Mouse (Mus musculus) lung, postnatal 0 days (tissue): ENCODE results near the gene BC107364. TPM values are rescaled to one million over a fixed set of nuclear protein-coding genes. Genes with fewer than 3 reads are reported as not detected.
"Not testable (repeated sequence)": the region's sequence is repeated elsewhere in the genome, so short reads cannot be mapped to it uniquely, and the experiment has no call there.

Source experiments
- ATAC-seq: fragments of 200-750 bp; cut with Nextera tagmentation; 2 replicates; pipeline ENCODE4 v1.8.0; 2017; ENCODE audit warnings: moderate library complexity
- DNase-seq: peaks from one replicate; pipeline ENCODE4 v3.0.0-alpha.2; 2016; ENCODE audit warnings: low spot score
- H3K27ac ChIP-seq: fragments of 300-500 bp; sonication (generic); 2 replicates; pipeline ENCODE4 v1.5.1; 2014; ENCODE audit warnings: antibody characterized with exemption, mild to moderate bottlenecking, low read length, mixed read lengths
- H3K27me3 ChIP-seq: fragments of 300-500 bp; sonication (generic); replicated peaks from 2 replicates; pipeline ENCODE4 v1.6.1; 2014; ENCODE audit warnings: low read length, mixed read lengths; ENCODE audit not compliant: insufficient read depth
- H3K36me3 ChIP-seq: fragments of 300-500 bp; sonication (generic); 2 replicates; pipeline ENCODE4 v1.6.1; 2014; ENCODE audit warnings: low read length, mixed read lengths; ENCODE audit not compliant: insufficient read depth
- H3K4me1 ChIP-seq: fragments of 300-500 bp; sonication (generic); 2 replicates; pipeline ENCODE4 v1.6.1; 2014; ENCODE audit warnings: antibody characterized with exemption, low read depth, low read length, mixed read lengths; ENCODE audit not compliant: insufficient read depth
- H3K4me2 ChIP-seq: fragments of 300-500 bp; sonication (generic); replicated peaks from 2 replicates; pipeline ENCODE4 v1.6.1; 2014; ENCODE audit warnings: low read depth, mild to moderate bottlenecking, low read length, moderate library complexity, mixed read lengths
- H3K4me3 ChIP-seq: fragments of 300-500 bp; sonication (generic); 2 replicates; pipeline ENCODE4 v1.5.1; 2014; ENCODE audit warnings: low read depth, low read length
- H3K9ac ChIP-seq: fragments of 300-500 bp; sonication (generic); replicated peaks from 2 replicates; pipeline ENCODE4 v1.6.1; 2014; ENCODE audit warnings: low read depth, mild to moderate bottlenecking
- H3K9me3 ChIP-seq: fragments of 300-500 bp; sonication (generic); 2 replicates; pipeline ENCODE4 v1.6.1; 2016; ENCODE audit warnings: low read length, mixed read lengths
- CTCF ChIP-seq: IDR thresholded peaks from 2 replicates; pipeline ENCODE4 v1.5.1; 2016; ENCODE audit warnings: antibody characterized with exemption, mild to moderate bottlenecking
- EP300 ChIP-seq: IDR thresholded peaks from 2 replicates; pipeline ENCODE4 v1.6.1; 2016; ENCODE audit warnings: antibody characterized with exemption, mild to moderate bottlenecking, control low read depth
- WGBS: fragments of 180-500 bp; shearing (Covaris S2); extraction: QIAGEN DNeasy Blood & Tissue Kit; methylation state at CpG from one replicate; pipeline ENCODE4 v1.1.7; 2014; 5-methylcytosine and 5-hydroxymethylcytosine counted together
- polyA plus RNA-seq: library from polyadenylated mRNA; unstranded; fragments of >200 nt; fragmentation: Nextera tagmentation; extraction: Ambion mirVana; gene quantifications from 2 replicates; pipeline ENCODE4 v1.2.1, GENCODE M21; 2015

The BC107364 gene
- polyA plus RNA-seq, 1 experiment from 2014 or later: 0.12 TPM

DNA sequence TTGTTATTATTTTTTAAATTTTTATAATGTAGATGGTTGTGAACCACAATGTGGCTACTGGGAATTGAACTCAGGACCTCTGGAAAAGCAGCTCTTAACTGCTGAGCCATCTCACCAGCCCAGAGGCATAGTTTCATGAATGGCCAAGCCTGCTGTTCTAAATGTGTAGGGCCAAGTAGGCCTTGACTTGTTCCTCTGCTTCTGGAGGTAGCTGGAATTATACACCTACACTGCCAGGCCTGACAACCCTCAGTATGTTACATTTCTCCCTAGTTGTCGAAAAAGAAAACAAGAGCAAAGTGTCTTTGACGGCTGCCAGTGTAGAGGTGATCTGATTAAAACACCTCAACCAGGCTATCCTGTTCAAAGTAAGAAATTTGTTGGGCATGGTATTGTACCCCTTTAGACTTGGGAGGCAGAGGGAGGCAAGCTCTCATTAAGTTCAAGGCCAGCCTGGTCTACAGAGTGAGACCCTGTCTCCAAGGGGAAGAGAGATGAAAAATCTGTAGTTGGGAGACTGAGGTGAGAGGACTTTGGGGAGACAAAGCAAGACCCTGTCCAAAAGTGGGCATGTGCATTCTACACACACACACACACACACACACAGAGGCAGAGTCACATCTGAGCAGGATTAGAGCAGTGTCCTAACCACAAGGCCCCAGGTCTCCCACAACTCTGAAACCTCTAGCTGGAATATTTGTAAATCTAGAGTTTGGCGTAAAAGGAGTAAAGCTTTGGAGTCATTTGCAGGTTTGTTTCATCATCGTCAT, 46.6 kb upstream of the BC107364 start:
- Histone ChIP-seq H3K9me3 (no peaks in the 10 kb centered on the region), H3K27ac (no peak overlapping the region), H3K4me2 (no peak overlapping the region), H3K36me3 (no peaks in the 10 kb centered on the region), H3K4me1 (no peaks in the 10 kb centered on the region), H3K4me3 (no peak overlapping the region), H3K9ac (no peak overlapping the region), H3K27me3 (no peaks in the 10 kb centered on the region)
- no peak for TF ChIP-seq EP300
- TF ChIP-seq CTCF: no peak
- DNase-seq (no peak), ATAC-seq (no peak)
- WGBS: 85% methylated on average over 4 of the region's 4 CpGs

DNA sequence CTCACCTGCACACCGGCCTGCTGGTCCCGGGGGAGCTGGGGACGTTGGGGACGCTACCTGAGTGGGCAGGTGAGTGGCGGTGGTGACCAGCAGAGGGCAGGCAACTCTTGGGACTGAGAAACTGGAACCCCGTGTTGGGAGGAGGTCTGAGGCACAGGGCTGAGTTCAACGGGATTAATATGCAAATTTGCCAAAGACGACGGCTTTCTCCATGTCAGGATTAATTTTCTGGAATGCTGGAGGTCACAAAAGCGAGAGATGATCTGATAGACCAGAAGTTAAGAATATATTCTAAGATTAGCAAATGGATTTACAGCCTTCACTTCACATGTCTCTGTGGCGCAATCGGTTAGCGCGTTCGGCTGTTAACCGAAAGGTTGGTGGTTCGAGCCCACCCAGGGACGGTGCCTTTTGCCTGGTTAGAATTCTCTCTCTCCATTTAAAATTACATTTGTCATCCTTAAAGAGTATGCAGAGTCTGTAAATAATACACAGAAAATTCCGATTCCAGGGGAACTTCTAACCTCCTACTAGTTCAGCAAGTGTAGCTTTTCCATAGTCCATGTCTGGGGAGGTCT, 45.4 kb upstream of the BC107364 start:
- Histone ChIP-seq H3K4me2 (peak overlapping the region; percentile 72), H3K9me3 (no peaks in the 10 kb centered on the region), H3K27ac (no peak overlapping the region), H3K27me3 (no peaks in the 10 kb centered on the region), H3K36me3 (no peaks in the 10 kb centered on the region), H3K4me3 (peak overlapping the region; percentile 37), H3K4me1 (no peaks in the 10 kb centered on the region), H3K9ac (no peak overlapping the region)
- whole genome bisulfite sequencing: under 1% methylated on average over 19 of the region's 19 CpGs
- ATAC-seq (0 out of 2 replicates have a peak, but pooled peaks have one; percentile 13), DNase-seq (peak; percentile 75)
- TF ChIP-seq CTCF (peak; percentile 67), EP300 (no peak)

DNA sequence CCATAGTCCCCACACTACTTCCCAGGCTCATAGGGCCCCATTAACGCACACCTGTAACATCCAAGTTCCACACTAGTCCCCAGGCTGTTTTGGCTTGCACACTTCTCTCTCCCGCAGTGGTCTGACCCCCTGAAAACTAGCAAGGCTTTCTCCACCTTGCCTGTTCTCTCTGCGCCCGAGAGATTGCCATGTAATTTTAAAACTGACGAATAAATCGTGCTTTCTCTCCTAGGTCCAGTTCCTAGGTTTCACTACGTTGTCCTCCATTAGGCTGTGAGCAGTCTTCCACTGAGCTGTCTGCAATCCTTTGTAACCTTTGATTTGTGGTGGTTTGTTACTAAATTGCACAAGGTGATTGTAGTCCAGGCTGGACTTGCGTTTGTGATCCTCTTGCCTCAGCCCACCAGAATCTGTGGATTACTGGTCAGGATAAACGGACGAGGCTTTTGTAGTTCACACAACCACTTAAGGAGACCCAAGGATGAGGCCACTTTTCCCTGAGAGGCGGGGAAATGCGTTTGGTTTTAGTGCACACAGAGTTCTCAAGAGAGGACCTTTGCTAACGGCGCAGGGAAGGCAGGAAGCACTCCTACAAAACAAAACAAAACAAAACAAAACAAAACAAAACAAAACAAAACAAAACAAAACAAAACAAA, 44.6 kb upstream of the BC107364 start:
- not testable (repeated sequence) for DNase-seq

DNA sequence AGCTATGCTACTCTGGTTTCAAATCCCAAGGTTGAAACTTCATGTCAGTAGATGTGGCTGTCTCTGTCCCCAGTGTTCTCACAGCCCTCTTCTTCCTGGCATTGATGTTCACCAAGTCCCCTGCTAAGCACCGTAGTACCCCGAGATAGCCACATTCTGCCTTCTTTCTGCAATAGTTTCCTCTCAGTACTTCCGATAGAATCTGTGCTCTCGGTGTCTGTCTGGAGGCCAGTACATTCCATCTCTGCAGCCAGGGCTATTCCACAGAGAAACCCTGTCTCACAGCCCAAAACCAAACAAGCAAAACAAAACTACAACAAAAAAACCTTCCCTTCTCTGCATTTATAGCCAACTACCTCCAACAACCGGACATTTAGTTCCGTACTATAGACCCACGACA, 44.1 kb upstream of the BC107364 start:
- WGBS: 63% methylated on average over 7 of the region's 7 CpGs
- H3K4me1 ChIP-seq: no peaks in the 10 kb centered on the region
- ATAC-seq (no peak), DNase-seq (no peak)
- no peak overlapping the region for H3K27ac ChIP-seq
- H3K4me2 ChIP-seq: no peak overlapping the region
- TF ChIP-seq EP300 (no peak), CTCF (no peak)
- no peaks in the 10 kb centered on the region for H3K9me3 ChIP-seq
- H3K27me3 ChIP-seq: no peaks in the 10 kb centered on the region
- H3K4me3 ChIP-seq: no peak overlapping the region
- H3K9ac ChIP-seq: no peak overlapping the region
- no peaks in the 10 kb centered on the region for H3K36me3 ChIP-seq

More for the DNA sequence above, 44.6 kb upstream of the BC107364 start:
- peak overlapping the region; percentile 72 for H3K4me2 ChIP-seq
- H3K4me1 ChIP-seq, H3K9me3 ChIP-seq, H3K27ac ChIP-seq, ATAC-seq, H3K27me3 ChIP-seq, H3K36me3 ChIP-seq, H3K9ac ChIP-seq: not testable (repeated sequence)
- 21% methylated on average over 14 of the region's 14 CpGs for WGBS
- H3K4me3 ChIP-seq: peak overlapping the region; percentile 37

DNA sequence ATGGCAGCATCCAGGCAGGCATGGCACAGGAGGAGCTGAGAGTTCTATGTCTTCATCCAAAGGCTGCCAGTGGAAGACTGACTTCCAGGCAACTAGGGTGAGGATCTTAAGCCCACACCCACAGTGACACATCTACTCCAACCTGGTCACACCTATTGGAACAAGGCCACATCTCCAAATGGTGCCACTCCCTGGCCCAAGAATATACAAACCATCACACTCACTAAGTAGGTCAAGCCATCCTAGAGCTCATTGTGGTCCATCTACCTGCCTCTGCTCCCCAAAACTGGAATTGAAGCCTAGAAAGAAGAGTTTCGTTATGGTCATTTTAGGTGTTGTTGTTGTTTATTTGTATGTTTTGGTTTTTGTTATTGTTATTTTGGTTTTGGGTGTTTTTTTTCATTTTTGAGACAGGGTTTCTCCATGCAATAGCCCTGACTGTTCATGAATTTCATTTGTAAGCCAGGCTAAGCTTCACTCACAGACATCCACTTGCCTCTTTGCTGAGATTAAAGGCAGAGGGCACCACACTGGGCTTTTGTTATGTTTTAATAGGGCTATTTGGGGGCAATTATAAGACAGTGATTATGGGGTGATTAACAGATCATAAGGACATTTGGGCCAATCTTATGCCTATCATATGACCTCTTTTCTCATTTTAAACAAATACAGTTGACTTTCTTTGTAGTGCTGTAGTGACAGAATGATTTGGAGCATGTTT, 43.5 kb upstream of the BC107364 start:
- Histone ChIP-seq H3K9ac (no peak overlapping the region), H3K27me3 (no peaks in the 10 kb centered on the region), H3K4me1 (no peaks in the 10 kb centered on the region), H3K36me3 (no peaks in the 10 kb centered on the region), H3K4me2 (no peak overlapping the region), H3K9me3 (no peaks in the 10 kb centered on the region), H3K27ac (no peak overlapping the region), H3K4me3 (no peak overlapping the region)
- 96% methylated on average over 1 of the region's 1 CpGs for WGBS
- no peak for DNase-seq
- ATAC-seq: no peak
- TF ChIP-seq EP300 (no peak), CTCF (no peak)

DNA sequence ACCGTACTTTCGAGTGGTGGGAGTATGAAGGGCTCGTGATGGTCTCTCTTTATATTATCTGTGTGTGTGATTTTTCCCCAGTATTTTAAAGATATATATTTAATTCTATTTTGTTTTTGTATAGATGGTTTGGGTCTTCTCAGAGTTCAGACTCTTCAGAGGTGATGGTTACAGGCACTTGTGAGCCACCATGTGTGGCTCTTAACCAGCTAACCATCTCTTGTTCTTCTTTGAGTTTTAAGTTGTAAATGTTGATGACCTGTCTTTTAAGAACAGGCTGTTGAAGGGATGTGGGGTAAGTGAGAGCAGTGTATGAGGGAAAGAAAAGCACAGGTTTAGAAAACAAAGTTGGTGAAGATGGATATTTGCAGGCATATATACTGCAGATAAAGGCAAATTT, 42.8 kb upstream of the BC107364 start:
- no peak for DNase-seq
- 93% methylated on average over 3 of the region's 3 CpGs for WGBS
- Histone ChIP-seq H3K4me3 (no peak overlapping the region), H3K4me2 (no peak overlapping the region), H3K9ac (no peak overlapping the region), H3K36me3 (no peaks in the 10 kb centered on the region), H3K27me3 (no peaks in the 10 kb centered on the region), H3K4me1 (no peaks in the 10 kb centered on the region), H3K9me3 (no peaks in the 10 kb centered on the region), H3K27ac (no peak overlapping the region)
- ATAC-seq: no peak
- no peak for TF ChIP-seq EP300
- no peak for TF ChIP-seq CTCF

DNA sequence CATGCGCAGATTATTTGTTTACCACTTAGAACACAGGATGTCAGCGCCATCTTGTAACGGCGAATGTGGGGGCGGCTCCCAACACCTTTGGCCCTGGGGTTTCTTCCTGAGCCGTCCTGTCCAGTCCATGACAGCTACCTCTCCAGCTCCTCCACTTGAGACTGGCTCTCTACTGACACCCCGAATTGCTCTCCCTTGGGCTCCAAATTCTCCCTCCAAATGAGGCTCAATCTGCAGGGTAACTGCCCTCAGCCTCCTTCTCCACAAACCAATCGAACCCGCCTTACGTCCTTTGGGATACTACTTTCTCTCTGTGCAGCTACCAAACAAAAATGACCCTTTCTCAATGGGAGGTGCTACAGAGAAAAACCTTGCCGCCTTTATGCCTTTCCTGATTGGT, 42.4 kb upstream of the BC107364 start:
- H3K36me3 ChIP-seq, H3K27ac ChIP-seq, H3K9ac ChIP-seq, ATAC-seq, H3K4me1 ChIP-seq, DNase-seq, H3K4me2 ChIP-seq, H3K4me3 ChIP-seq, H3K9me3 ChIP-seq, H3K27me3 ChIP-seq: not testable (repeated sequence)
- WGBS: 93% methylated on average over 5 of the region's 11 CpGs

DNA sequence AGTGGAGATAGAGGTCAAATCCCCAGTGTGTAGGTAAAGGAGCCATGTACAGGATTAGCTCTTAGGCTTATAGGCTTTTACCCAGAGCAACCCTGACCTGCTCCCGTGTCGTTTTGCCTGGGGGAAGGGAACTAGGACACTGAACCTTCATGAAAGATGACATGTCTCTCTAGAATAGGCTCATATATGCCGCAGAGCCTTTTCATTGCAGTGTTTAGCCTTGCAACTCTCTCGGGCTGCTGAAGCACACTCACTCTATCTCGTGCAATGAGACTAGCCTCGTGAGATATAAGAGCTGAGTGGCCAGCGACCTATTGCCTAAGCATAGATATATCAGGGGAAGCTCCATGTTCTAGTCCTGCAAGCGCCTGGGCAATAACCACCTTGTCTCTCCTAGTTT, 37.5 kb upstream of the BC107364 start:
- not testable (repeated sequence) for H3K9ac ChIP-seq, ATAC-seq, H3K9me3 ChIP-seq, DNase-seq, H3K4me1 ChIP-seq, H3K4me2 ChIP-seq, H3K4me3 ChIP-seq, H3K27me3 ChIP-seq, H3K36me3 ChIP-seq, H3K27ac ChIP-seq
- WGBS: 49% methylated on average over 4 of the region's 8 CpGs
